Mouse (Mus musculus) ES-E14 (cell line): Measurements from ENCODE around the gene Cadps.

Experiments used
- CHD2 ChIP-seq: IDR thresholded peaks from 2 replicates; pipeline ENCODE4 v1.6.1; 2014; ENCODE audit warnings: mild to moderate bottlenecking, low read depth, low read length, inconsistent platforms
- ZNF384 ChIP-seq: IDR thresholded peaks from 2 replicates; pipeline ENCODE4 v1.6.1; 2012; ENCODE audit warnings: low read depth, low read length, inconsistent platforms

DNA sequence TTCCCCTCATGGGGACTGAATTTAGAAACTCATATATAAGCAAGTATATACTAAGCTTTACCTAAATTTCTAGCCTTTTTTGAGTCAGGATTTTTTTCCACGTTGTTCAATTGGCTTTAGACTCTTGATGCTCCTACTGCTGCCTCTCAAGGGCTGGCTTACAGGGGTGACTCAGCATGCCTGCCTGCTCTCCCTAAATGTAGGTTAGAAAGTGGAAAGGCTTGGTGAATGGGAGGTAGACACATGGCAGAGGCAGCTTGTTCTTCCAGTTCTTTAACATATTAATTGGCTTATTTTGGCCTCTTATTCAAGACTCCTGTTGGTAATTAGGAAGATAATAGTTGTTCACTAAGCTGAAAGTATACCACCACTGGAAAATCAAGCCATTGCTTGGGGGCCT lies 132.7 kb downstream of the Cadps start:
- TF ChIP-seq CHD2 (no peak), ZNF384 (no peak)
